Mouse (Mus musculus) stomach, postnatal 0 days (tissue): ENCODE results near the gene Jmjd7. TPM values are rescaled to one million over a fixed set of nuclear protein-coding genes. Genes with fewer than 3 reads are reported as not detected.
A peak's percentile ranks its signal among the peaks of the same experiment; 100 is the strongest.

Source experiments
- ATAC-seq: fragments of 200-750 bp; cut with Nextera tagmentation; 2 replicates; pipeline ENCODE4 v1.8.0; 2017; ENCODE audit not compliant: low FRiP score, low TSS enrichment
- DNase-seq: peaks from one replicate; pipeline ENCODE4 v3.0.0-alpha.2; 2016; ENCODE audit warnings: low spot score
- H3K27ac ChIP-seq: fragments of 300-500 bp; sonication (generic); replicated peaks from 2 replicates; pipeline ENCODE4 v1.5.1; 2014; ENCODE audit warnings: mild to moderate bottlenecking, control low read depth
- H3K27me3 ChIP-seq: fragments of 300-500 bp; sonication (generic); 2 replicates; pipeline ENCODE4 v1.6.1; 2014; ENCODE audit warnings: low read length; ENCODE audit not compliant: control insufficient read depth, insufficient read depth
- H3K36me3 ChIP-seq: fragments of 300-500 bp; sonication (generic); 2 replicates; pipeline ENCODE4 v1.6.1; 2014; ENCODE audit warnings: low read length, mixed read lengths; ENCODE audit not compliant: control insufficient read depth, insufficient read depth
- H3K4me1 ChIP-seq: fragments of 300-500 bp; sonication (generic); replicated peaks from 2 replicates; pipeline ENCODE4 v1.6.1; 2014; ENCODE audit warnings: antibody characterized with exemption; ENCODE audit not compliant: control insufficient read depth, insufficient read depth
- H3K4me2 ChIP-seq: fragments of 300-500 bp; sonication (generic); replicated peaks from 2 replicates; pipeline ENCODE4 v1.6.1; 2014; ENCODE audit warnings: low read depth, mild to moderate bottlenecking, control low read depth, moderate library complexity
- H3K4me3 ChIP-seq: fragments of 300-500 bp; sonication (generic); 2 replicates; pipeline ENCODE4 v1.5.1; 2014; ENCODE audit warnings: low read depth, low read length, control low read depth
- H3K9ac ChIP-seq: fragments of 300-500 bp; sonication (generic); 2 replicates; pipeline ENCODE4 v1.6.1; 2014; ENCODE audit warnings: mild to moderate bottlenecking, low read length, control low read depth, mixed read lengths
- H3K9me3 ChIP-seq: fragments of 300-500 bp; sonication (generic); 2 replicates; pipeline ENCODE4 v1.6.1; 2016; ENCODE audit warnings: low read length; ENCODE audit not compliant: control insufficient read depth
- CTCF ChIP-seq: IDR thresholded peaks from 2 replicates; pipeline ENCODE4 v1.5.1; 2016; ENCODE audit warnings: antibody characterized with exemption, low read depth, mild to moderate bottlenecking, moderate library complexity
- EP300 ChIP-seq: optimal IDR thresholded peaks from 2 replicates; pipeline ENCODE3; 2016; ENCODE audit warnings: antibody characterized with exemption
- WGBS: fragments of 180-500 bp; shearing (Covaris S2); extraction: QIAGEN DNeasy Blood & Tissue Kit; methylation state at CpG from one replicate; pipeline ENCODE4 v1.1.7; 2014; 5-methylcytosine and 5-hydroxymethylcytosine counted together
- polyA plus RNA-seq: library from polyadenylated mRNA; unstranded; fragments of >200 nt; fragmentation: Nextera tagmentation; extraction: Ambion mirVana; gene quantifications from 2 replicates; pipeline ENCODE4 v1.2.1, GENCODE M21; 2015

The Jmjd7 gene
- polyA plus RNA-seq, 1 experiment from 2014 or later = 12.7 TPM

- Histone ChIP-seq H3K4me2 (no peak overlapping the region), H3K9me3 (no peaks in the 10 kb centered on the region), H3K4me1 (0 out of 2 replicates have a peak, but pooled peaks cover 3% of the 10 kb centered on the region), H3K27ac (no peak overlapping the region), H3K27me3 (no peaks in the 10 kb centered on the region), H3K4me3 (no peak overlapping the region), H3K9ac (no peak overlapping the region), H3K36me3 (no peaks in the 10 kb centered on the region)
- ATAC-seq (no peak), DNase-seq (no peak)
- WGBS = 79% methylated on average over 6 of the region's 6 CpGs
- TF ChIP-seq EP300 = no peak
- peak; percentile 52 for TF ChIP-seq CTCF
Observed at GRCm38 (mm10) chr2:120064639-120065038, 37.4 kb downstream of the Jmjd7 start.

- TF ChIP-seq CTCF (no peak), EP300 (no peak)
- Histone ChIP-seq H3K4me1 (0 out of 2 replicates have a peak, but pooled peaks cover 3% of the 10 kb centered on the region), H3K9ac (no peak overlapping the region), H3K27me3 (no peaks in the 10 kb centered on the region), H3K36me3 (no peaks in the 10 kb centered on the region), H3K27ac (no peak overlapping the region), H3K4me2 (no peak overlapping the region), H3K9me3 (no peaks in the 10 kb centered on the region), H3K4me3 (no peak overlapping the region)
- WGBS = 91% methylated on average over 10 of the region's 10 CpGs
- DNase-seq (no peak), ATAC-seq (no peak)
Observed at GRCm38 (mm10) chr2:120065243-120065642, 38.0 kb downstream of the Jmjd7 start.

DNA sequence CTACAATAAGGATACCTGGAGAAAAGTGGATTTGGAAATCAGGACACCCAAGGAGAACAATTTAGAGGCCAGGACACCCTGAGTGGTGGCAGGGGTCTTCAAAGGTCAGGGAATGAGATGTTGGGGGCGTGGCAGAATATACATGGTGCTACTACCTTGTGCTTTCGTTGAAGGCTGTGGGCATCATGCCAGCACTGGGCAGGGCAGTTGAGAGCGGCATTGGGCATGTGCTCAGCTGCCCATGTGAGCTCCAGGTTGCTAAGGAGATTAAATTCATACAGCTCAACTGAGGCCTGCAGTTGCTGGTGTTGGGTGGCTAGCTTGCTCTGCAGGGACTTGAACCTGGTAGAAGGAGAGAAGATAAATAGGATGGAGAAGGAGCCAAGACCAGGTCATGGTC is 38.9 kb downstream of the Jmjd7 start:
- Histone ChIP-seq H3K9me3 (no peaks in the 10 kb centered on the region), H3K4me1 (no peaks in the 10 kb centered on the region), H3K27me3 (no peaks in the 10 kb centered on the region), H3K4me2 (no peak overlapping the region), H3K27ac (no peak overlapping the region), H3K4me3 (no peak overlapping the region), H3K9ac (no peak overlapping the region), H3K36me3 (no peaks in the 10 kb centered on the region)
- TF ChIP-seq EP300 = no peak
- TF ChIP-seq CTCF = no peak
- ATAC-seq (no peak; the same call in 1 of the 2 replicates), DNase-seq (peak; percentile 63)
- WGBS = 56% methylated on average over 3 of the region's 3 CpGs

- peak; percentile 87 for TF ChIP-seq CTCF
- no peak for TF ChIP-seq EP300
- H3K27me3 ChIP-seq = no peaks in the 10 kb centered on the region
- H3K36me3 ChIP-seq = no peaks in the 10 kb centered on the region
- no peak overlapping the region for H3K9ac ChIP-seq
- no peak overlapping the region for H3K4me3 ChIP-seq
- H3K27ac ChIP-seq = no peak overlapping the region
- H3K9me3 ChIP-seq = no peaks in the 10 kb centered on the region
- peak; percentile 44 for DNase-seq
- 39% methylated on average over 12 of the region's 16 CpGs for WGBS
- H3K4me1 ChIP-seq = no peaks in the 10 kb centered on the region
- no peak overlapping the region for H3K4me2 ChIP-seq
- peak; percentile 21; the same call in 1 of the 2 replicates for ATAC-seq
Observed at GRCm38 (mm10) chr2:120068555-120069465, 41.5 kb downstream of the Jmjd7 start.

DNA sequence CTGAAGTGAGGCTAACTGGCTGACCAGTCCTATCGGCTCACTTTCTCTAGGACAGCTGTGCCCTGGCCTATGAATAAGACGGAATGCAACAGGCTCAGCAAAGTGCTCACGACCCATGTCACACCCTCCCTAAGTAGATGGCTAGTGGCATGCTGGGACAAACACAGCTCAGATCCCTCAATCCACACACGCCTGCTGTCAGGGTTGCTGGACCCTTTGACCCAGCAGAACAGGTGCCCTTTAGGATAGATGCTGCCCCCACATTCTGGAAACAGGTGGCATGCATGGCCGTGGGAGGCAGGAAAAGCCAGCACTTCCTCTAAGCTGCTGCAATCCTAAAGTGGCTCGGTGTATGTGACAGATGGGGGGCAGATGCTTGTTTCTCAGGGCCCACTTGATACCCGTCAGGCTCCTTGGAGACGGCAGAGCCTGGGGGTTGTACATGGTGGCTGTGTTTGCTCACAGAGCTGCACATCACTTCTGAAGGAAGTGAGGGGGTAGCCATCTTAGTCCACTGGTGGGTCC is 42.2 kb downstream of the Jmjd7 start:
- 70% methylated on average over 8 of the region's 8 CpGs for WGBS
- ATAC-seq (no peak), DNase-seq (no peak)
- Histone ChIP-seq H3K4me2 (no peak overlapping the region), H3K4me1 (no peaks in the 10 kb centered on the region), H3K4me3 (no peak overlapping the region), H3K9me3 (no peaks in the 10 kb centered on the region), H3K36me3 (no peaks in the 10 kb centered on the region), H3K27me3 (no peaks in the 10 kb centered on the region), H3K9ac (no peak overlapping the region), H3K27ac (no peak overlapping the region)
- no peak for TF ChIP-seq EP300
- no peak for TF ChIP-seq CTCF

- Histone ChIP-seq H3K4me2 (no peak overlapping the region), H3K27ac (no peak overlapping the region), H3K9ac (no peak overlapping the region), H3K4me3 (no peak overlapping the region), H3K27me3 (no peaks in the 10 kb centered on the region), H3K4me1 (no peaks in the 10 kb centered on the region), H3K9me3 (no peaks in the 10 kb centered on the region), H3K36me3 (no peaks in the 10 kb centered on the region)
- TF ChIP-seq CTCF = no peak
- no peak for TF ChIP-seq EP300
- ATAC-seq (no peak), DNase-seq (no peak)
- 81% methylated on average over 4 of the region's 4 CpGs for WGBS
Observed at GRCm38 (mm10) chr2:120074096-120074495, 46.8 kb downstream of the Jmjd7 start.
